7 mouse cellular contexts compared by ENCODE assay signal in the genomic region with DNA sequence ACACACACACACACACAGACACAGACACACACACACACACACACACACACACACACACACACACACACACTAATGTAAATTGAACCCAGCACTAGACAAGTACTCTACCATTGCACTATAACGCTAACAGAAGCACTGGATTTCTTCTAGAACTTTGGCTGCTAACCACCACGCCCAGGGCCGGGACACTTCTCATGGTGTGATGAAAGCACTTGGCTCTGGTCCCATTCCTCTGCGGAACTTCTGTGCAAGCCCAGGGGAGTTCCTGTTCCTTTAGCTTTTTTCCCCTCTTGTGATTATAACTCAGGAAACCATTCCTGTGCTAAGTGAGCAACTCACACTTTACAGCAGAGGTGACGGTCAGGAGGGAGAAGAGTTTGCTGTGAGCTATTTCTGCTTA. TPM values are rescaled to one million over a fixed set of nuclear protein-coding genes. Genes with fewer than 3 reads are reported as not detected.
A peak's percentile ranks its signal among the peaks of the same experiment; 100 is the strongest.
DNase-seq lines count a peak whose midpoint lies in the region; TF ChIP-seq lines count a peak whose summit lies in the region.

No protein-coding gene starts in this region.

- H3K79me2 ChIP-seq in liver, adult 2 months (ENCODE audit: control insufficient read depth, insufficient read depth, low read length), result no peaks in the 10 kb centered on the region

- no peak for TF ChIP-seq CTCF in liver, adult 2 months (IDR thresholded peaks at IDR 0.05; ENCODE audit: low read depth, low read length)

- no peaks in the 10 kb centered on the region for H3K4me1 ChIP-seq in liver, adult 2 months (ENCODE audit: control insufficient read depth, insufficient read depth, low read length)

- H3K4me3 ChIP-seq in liver, adult 2 months (ENCODE audit: insufficient read depth, low read depth, low read length), result no peak overlapping the region

- intact Hi-C loops in gastrocnemius, postnatal 14 days (cut with DNase I; ENCODE audit: low total_unique reads), result no loop called here
- intact Hi-C loops in left cerebral cortex, postnatal 4 days (cut with DNase I), result no loop called here

- no peak overlapping the region for H3K9ac ChIP-seq in liver, adult 2 months (ENCODE audit: low read depth, low read length)

- TF ChIP-seq POLR2A in liver, adult 2 months (IDR thresholded peaks at IDR 0.05; ENCODE audit: extremely low read depth, insufficient read depth, low read length), result no peak

- peak; percentile 18 for DNase-seq in liver, adult 2 months (ENCODE audit: extremely low read depth, low read depth, low spot score)
- DNase-seq in liver, result no peak
- DNase-seq in gastrocnemius, postnatal 14 days, result peak; percentile 38
- DNase-seq in kidney, postnatal 25 days, result peak; percentile 62 to 63
- no peak for DNase-seq in left cerebral cortex, postnatal 4 days
- no peak for DNase-seq in right cerebral cortex, postnatal 14 days
- DNase-seq in ovary, postnatal 10 days (ENCODE audit: low spot score), result no peak

- H3K27ac ChIP-seq in liver, adult 2 months (replicated peaks; ENCODE audit: insufficient read depth, low read depth, low read length), result no peak overlapping the region

- H3K36me3 ChIP-seq in liver, adult 2 months (ENCODE audit: control insufficient read depth, insufficient read depth, low read length), result no peaks in the 10 kb centered on the region

- WGBS in liver, adult 2 months, result 36% methylated on average over 5 of the region's 5 CpGs

- no peaks in the 10 kb centered on the region for H3K27me3 ChIP-seq in liver, adult 2 months (ENCODE audit: control insufficient read depth, insufficient read depth, low read length)

RNA-seq across cellular contexts. Expression of a gene that starts 9.3 kb away (rescaled TPM):
- not detected in 2 replicates for total RNA-seq in liver, adult 2 months (2014; rRNA removed)
- polyA plus RNA-seq in liver, adult 2 months (2012; rRNA removed), result not detected in 2 replicates
- total RNA-seq in gastrocnemius, postnatal 14 days (2021), result 1 to 10 TPM; 1.6 to 2.5 TPM
- total RNA-seq in left cerebral cortex, postnatal 4 days (2021), result 1 to 10 TPM in 1 of 2 experiments, under 1 TPM in 1; 0.76 to 1.4 TPM

Comparison
In these comparisons a context has a peak if more than half of its experiments do, and no peak if none do; other contexts are left out.
1. DNase-seq: peak in liver, adult 2 months (single experiment), gastrocnemius, postnatal 14 days (single experiment) and kidney, postnatal 25 days (2 of 2); none in liver (single experiment), left cerebral cortex, postnatal 4 days (single experiment), right cerebral cortex, postnatal 14 days (single experiment) and ovary, postnatal 10 days (single experiment).